Mouse (Mus musculus) mouse embryonic stem cell (cell line): Measurements from ENCODE around the gene Shisa9.

Source experiments
- in situ Hi-C, 2 experiments: fragments of 300-500 bp; cut with MboI; formaldehyde crosslinking; loops; 1 replicate in 1 of 2; 3 replicates in 1 of 2; pipeline ENCODE4 v1.14.3; 2019 to 2020; ENCODE audit warnings: low sequenced_read_pairs in 2 of 2, low pct_unique_long_range_greater_than_20kb in 1 of 2, mixed read lengths in 1 of 2; ENCODE audit not compliant: unreplicated experiment in 1 of 2

The Shisa9 gene

DNA sequence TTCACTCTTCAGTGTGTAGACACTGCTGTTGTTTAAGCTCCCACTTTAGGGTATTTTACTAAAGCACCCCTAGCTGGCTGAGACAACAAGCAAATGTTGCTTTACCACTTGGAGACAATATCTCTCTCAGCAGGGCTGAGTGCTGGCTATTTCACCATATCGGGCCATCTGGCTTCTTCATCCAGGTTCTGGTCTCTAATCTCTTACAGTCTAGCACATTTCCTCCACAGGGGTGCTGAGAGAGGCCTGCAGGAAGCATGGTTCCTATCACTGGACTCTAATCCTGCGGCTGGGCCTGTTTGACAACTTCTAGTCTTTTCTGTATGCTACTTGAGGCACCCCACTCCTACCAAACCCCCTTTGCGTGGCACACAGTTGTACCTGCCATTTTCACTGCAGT is 51.7 kb downstream of the Shisa9 start:
- in situ Hi-C loops: no loop called here

DNA sequence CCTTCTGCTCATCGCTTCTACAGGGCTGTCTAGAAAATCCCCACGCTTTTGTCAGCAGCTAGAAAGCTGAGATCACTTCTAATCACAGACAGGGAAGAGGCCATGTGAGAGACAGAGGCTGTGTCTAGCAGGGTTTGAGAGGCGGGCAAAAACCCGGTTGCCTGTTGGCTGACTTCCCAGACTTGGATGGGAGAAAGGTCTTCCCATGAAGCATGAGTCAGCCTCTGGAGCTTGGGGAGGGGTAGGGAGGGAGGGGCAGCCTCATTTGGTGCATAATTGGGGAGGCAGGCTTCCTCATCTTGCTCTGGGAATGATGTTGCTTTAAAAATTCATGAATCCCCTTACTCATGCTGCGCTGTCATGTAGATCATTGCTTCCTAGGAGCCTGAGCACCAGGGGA is 57.0 kb downstream of the Shisa9 start:
- in situ Hi-C loops: no loop called here

DNA sequence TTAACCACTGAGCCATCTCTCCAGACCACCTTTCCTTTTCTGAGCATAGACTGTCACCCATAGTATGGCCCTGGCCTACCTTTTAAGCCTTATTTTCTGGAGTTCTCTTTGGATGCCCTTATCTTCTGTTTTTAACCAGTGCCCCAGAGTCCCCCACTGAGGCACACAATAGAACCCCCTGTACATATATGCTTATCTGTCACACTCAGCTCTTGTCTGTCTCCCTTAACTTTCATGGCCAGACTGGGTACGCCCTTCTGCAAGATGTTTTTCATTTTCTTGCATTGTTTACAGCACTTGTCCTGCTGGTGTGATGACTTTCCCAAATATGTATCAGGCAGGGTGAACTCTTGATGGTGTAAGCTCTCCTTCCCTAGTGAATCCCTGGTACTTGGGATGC is 68.1 kb downstream of the Shisa9 start:
- in situ Hi-C loops: no loop called here

DNA sequence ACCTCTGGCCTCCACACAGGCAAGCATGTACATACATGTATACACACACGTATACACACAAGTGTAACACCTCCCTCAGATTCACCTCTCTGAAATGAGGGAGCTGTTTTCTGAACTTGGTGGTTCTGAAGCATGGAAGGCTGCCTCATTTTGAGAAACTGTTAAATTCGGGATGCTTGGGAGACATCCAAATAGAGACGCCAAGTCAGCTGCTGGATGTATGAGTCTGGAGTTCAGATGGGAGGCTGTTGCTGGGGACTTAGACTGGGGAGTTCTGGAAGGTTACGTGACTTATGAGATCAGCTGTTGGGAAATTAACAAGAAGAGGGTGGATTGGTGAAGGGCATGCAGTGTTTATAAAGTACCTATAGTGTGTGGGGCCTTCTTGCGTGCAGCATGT is 88.7 kb downstream of the Shisa9 start:
- in situ Hi-C loops: no loop called here

DNA sequence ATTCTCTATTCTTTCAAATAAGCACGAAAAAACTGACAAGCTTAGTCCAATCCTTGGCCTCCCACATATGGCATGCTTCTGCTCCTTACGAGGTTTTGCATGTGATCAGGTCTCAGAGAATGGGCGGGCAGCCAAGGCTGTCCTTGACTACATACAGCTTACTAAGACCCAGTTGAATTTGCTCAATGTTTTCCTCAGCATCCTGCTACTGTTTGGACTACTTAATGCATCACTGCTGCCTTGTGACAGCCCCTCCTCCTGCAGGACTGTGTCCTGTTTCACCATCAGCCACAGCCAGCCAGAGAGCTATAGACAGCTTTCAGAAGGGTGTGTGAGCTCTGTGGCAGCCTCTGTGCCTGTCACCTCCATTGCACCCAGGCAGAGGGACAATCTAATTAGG is 92.4 kb downstream of the Shisa9 start:
- in situ Hi-C loops: no loop called here

DNA sequence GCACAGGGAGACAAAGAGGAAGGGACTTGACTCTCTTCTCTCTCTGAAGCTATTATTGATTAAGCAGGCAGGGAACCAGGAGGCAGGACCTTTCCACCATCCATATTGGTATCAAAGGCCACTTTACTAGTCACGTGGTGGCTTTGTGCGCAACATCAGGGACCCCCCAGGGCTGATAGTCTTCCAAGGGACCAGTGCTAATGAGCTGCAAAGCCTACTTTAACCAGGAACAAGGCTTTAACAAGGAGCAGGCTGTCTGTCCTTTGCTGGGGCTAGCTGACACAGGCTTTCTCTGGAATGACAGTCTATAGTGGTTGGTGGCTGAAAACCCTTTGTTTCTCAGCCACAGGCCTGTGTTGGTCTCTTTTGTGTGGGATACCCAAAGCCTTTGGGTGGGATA is 92.8 kb downstream of the Shisa9 start:
- in situ Hi-C loops: no loop called here

DNA sequence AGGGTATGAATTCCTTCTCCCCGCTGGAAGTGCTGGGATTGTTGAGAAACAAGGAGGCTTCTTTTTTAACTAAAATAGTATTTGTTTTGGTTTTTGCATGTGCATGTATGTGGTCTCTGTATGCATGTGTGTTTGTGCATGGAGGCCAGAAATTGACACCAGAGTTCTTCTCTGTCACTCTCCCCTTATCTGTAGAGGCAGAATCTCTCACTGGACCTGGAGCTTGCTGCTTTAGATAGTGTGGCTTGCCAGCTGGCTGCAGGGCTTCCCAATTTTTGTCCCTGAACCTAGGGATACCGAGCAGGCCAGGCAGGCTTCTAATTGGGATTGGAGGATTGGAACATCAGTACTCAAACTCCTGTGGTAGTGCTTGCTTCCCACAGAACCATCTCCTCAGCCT is 99.2 kb downstream of the Shisa9 start:
- in situ Hi-C loops: no loop called here

DNA sequence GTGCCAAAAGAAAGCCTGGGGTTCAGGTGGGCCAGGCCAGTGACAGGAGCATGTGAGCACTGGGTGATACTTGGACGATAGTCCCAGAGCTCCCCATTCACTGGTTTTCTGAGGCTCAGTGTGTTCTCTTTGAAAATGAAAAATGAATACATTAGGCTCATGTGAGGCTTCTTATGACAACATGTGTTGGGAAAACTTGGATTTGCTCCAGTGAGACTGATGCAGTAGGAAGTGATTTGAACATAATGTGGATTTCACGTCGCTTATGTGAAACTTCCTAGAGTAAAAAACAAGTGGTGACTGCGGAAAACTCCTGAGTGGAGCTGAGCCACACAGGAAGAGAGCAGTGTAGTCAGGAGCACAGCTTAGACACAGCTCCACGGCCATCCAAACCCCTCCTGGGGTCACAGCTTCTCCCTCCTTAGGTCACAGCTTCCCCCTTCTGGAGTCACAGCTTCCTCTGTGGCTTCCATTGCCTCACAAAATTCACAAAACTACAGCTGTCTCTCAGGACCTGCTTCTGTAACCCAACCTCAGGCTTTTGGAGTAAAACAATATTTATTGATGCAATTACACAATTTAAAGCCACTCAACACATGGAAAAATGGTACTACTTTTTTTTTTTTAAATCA is 106.8 kb downstream of the Shisa9 start:
- in situ Hi-C loops: no loop called here

DNA sequence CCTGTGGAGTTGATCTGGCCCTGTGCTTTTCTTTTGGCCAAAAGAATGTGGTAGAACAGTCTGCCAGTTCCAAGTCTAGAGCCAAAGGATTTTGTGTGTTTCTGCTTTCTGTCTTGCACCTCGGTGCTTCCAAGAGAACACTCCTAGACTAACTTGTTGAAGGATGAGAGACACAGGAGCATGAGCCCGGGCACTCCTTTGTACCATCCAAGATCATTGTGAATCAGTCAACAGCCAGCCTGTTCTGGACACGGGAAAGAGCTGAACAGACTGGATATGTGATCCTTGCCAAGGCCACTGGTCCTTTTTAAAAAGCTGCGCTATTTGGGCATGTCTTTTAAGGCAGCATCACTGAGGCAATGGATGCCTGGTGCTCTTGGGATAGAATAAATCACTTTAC is 109.3 kb downstream of the Shisa9 start:
- in situ Hi-C loops: no loop called here

DNA sequence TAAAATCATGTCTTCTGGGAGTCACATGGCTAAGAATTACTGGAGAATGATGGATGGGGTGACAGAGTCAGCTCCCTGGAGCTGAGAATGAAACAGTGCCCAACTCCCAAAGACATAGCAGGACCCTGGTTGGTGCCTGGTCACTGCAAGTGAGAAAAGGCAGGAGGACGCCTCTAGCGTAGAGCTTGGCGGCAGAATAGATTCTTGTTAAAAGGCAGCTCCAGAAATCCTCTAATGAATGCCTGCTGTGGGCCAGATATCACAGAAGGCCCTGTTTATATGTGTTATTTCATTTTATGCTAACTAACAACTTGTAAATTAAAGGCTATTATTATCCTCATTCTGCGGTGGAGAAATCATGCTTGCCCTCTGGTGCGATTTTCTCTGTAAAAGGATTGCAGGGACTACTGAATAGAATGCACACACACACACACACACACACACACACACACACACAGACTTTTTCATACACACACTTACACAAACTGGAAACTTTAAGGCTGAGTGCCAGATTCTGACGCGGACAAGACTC is 110.9 kb downstream of the Shisa9 start:
- in situ Hi-C loops: no loop called here

DNA sequence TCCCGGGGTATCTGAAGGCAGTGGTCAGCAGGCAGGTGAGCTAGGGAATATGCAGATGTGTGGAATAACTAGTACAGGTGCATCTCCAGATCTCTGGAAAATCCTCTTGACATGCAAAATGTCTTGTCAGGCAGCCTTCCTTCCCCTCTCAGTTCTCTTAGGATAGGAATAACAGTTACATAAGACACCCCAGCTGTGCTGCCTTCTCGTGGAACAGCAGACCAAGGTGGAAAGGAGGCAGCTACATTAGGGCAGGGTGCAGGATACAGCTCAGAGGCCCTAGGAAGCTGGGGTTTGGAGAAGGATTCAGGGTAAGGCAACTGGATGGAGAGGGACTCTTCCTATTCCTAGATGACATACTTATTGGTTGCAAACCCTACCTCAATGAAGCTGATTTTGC is 111.5 kb downstream of the Shisa9 start:
- in situ Hi-C loops: no loop called here

DNA sequence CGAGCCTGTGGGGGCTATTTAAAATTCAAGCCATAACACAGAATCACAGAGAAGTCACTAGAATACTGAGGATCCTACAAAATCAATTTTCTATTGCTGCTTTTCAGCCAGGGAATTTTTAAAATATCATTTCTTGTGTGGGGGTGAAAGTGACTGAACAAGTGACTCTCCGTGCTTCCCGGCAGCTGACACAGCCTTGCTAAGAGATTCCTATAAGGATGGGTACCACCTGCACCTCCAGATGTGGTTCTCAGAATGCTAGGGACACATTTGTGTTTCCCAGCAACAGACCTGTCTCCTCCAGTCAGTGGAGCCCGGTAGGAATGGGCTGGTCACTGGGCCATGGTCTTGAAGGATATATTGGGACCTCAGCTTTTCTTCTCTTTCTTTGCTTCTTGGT is 124.5 kb downstream of the Shisa9 start:
- in situ Hi-C loops: no loop called here

DNA sequence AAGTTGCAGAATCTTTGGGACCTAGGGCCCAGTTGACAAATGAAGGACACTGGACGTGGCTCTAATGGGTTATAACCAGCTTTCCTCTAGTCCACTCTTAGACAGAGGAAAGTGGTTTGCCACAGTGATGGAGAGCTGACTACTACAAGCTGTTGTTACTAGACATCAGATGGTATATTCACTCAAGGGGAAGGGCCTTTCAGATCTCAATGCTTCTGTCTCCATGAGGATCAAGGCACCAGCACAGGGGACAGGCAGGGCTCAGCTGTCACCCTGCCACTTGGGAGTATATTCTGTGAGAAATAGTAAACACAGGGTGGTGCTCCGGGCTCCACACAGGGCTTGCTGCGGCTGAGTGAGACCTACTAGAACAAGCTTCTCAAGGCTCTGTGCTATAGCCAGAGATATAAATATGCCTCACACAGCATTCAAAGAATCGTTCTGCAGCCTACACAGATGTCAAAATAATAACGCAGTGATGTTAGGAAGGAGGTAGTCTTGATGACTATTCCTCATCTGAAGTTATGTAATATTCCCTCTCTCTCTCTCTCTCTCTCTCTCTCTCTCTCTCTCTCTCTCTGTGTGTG is 127.0 kb downstream of the Shisa9 start:
- in situ Hi-C loops: no loop called here

DNA sequence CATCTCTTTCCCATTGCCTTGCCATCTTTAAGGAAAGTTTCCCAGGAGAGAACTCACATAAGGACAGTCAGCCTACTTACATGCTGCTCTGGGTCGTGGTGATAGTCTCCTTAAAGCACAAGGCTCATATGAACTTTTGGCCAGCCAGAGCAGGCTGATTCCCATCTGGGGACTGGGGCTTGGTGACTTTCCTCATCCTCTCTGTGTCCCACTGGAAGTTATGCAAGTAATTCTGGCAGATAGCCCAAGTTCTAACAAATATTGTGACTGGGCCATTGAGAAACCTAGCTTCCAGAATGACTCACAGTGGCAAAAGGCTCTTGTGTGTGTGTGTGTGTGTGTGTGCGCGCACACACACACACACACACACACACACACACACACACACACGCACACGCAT is 130.5 kb downstream of the Shisa9 start:
- in situ Hi-C loops: no loop called here

DNA sequence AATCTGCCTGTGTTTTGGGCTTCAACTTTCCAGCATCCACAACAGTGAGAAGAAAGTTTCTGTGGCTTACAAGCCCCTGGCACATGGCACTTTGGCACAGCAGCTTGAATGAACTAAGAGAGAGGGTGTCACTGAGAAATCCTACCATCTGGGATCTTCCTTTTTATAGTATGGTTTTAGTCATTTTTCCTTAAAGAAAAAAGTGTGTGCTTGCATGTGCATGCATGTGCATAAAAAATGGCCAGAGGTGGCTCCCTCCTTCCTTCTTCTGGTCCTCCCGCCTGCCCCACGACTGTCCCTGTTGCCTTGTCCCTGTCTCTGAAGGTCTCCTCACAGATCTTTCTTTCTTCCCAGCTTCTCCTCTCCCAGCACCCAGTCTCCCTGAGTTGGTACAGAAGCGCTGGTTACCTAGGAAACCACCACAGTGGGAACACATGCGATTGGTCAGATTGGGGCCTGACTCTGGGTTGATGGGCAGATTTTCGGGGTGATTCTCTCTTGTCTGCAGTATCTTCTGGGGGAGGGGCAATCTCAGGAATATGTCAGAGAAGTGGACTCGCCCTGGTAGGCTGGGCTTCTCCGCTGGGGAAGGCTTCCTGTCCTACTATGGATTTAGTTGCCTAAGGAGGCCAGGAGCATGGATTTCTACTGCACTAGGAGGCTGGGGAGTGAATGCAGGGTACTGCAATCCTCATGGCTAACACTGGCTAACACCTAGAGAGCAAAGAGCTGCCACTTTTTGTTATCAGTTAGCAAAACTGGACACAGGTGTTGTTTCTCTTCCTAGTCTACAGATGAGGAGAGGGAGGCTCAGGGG is 131.3 kb downstream of the Shisa9 start:
- in situ Hi-C loops: no loop called here

DNA sequence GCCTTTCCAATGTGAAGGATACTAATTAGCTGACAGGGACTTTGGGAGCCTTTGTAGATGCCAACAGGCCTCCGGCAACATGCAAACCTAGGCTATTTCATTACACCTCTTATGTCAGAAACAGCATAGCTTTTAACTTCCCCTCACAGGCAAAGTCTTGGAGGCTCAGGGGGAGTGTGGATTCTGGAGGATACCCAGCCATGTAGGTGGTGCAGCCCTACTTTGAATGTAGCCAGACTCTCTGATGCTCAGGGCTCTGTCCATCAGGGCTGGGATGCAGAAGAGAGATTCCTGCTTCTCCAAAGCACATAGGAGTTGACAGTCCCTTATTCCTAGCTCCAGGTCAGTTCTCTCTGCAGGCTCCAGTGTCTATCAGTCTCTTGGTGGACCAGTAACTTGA is 133.0 kb downstream of the Shisa9 start:
- in situ Hi-C loops: no loop called here

DNA sequence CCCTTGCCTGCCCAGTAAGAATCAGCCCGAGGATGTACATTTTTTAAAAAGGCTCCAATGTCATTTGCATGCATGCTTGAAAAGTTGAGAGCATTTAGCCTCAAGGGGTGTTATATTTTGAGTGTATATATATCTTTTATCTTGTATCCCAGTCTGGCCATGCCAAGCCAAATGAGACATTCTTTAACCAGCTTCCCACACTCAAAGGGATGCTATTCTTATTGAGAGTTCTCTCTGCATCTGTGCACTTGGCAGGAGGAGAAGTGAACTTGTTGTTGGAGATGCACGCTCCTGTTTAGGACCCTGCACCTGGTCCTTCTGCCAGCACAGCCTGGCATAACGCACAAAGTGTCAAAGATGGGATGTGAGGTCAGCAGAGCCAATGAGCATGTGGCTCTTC is 135.6 kb downstream of the Shisa9 start:
- in situ Hi-C loops: no loop called here

DNA sequence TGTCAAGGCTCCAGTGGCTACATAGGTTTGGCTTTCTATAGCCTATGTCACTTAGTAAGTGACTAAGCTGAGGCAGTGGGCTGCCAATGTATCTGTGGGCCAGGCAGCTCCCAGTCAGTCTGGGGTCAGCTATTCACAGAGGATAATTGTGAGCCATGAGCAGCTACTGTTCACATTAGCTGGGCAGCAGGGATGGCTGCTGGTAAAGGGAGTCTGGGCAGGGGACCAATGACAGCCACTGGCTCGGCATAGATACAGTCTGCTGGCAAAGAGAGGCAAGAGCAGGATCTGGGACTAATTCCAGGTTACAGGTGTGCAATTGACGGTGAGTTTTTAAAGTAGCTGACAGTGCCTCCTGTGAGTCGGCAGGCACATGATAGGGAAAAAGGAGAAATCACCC is 145.9 kb downstream of the Shisa9 start:
- in situ Hi-C loops: no loop called here

DNA sequence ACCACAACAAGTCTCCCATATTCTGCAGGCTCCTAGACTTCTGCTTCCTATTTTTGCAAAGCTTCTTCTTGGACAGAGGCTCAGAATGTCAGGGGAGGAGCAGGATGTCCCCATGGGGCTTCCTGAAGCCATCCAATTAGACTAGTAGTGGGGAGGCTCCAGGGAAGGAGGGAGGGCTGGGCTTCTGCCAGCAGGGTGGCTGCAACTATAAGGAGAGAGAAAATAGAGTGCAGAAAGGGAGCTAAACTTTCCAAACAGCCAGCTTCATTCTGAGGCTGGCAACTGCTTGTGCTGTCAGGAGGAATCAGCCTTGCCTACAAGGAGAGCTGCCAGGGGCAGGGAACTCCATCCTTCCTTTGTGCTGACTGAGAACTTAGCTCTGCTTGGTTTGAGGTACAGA is 162.8 kb downstream of the Shisa9 start:
- in situ Hi-C loops: no loop called here

DNA sequence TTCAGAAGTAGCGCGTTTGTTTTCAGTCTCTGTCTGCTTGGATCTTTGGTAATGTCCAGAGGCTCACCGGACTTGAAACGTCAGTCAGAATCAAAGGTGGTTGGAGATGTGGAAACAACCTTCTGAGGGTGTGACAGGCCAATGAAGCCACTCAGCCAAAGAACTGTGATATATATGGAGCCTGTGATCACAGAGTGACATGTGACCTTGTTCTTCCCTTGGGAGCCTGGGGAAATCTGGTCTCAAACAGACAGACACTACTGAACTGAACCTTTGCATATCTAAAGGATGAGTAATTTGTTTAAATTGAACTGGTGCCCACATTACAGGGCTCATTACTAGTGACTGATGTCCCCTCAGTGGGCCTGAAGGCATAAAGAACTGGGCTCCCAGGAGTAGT is 168.1 kb downstream of the Shisa9 start:
- in situ Hi-C loops: no loop called here
